Mouse (Mus musculus) forebrain, embryonic 11.5 days (tissue): ENCODE measurements around the gene Emsy. TPM values are rescaled to one million over a fixed set of nuclear protein-coding genes. Genes with fewer than 3 reads are reported as not detected.

Source experiments
- ATAC-seq: fragments of 200-750 bp; cut with Nextera tagmentation; replicated peaks from 2 replicates; pipeline ENCODE4 v1.8.0; 2017; ENCODE audit warnings: moderate TSS enrichment; ENCODE audit not compliant: low FRiP score
- DNase-seq: peaks from one replicate; pipeline ENCODE4 v3.0.0-alpha.2; 2017; ENCODE audit warnings: low spot score
- H3K27ac ChIP-seq: fragments of 300-500 bp; sonication (generic); 2 replicates; pipeline ENCODE4 v1.5.1; 2014; ENCODE audit warnings: low read depth, low read length
- H3K27me3 ChIP-seq: fragments of 300-500 bp; sonication (generic); 2 replicates; pipeline ENCODE4 v1.6.1; 2014; ENCODE audit warnings: mild to moderate bottlenecking, low read length, mixed read lengths; ENCODE audit not compliant: control insufficient read depth, insufficient read depth
- H3K36me3 ChIP-seq: fragments of 300-500 bp; sonication (generic); 2 replicates; pipeline ENCODE4 v1.6.1; 2014; ENCODE audit warnings: mild to moderate bottlenecking, low read length, moderate library complexity, mixed read lengths; ENCODE audit not compliant: control insufficient read depth, insufficient read depth
- H3K4me1 ChIP-seq: fragments of 300-500 bp; sonication (generic); replicated peaks from 2 replicates; pipeline ENCODE4 v1.6.1; 2014; ENCODE audit warnings: low read length, mixed read lengths; ENCODE audit not compliant: control insufficient read depth, insufficient read depth
- H3K4me2 ChIP-seq: fragments of 300-500 bp; sonication (generic); 2 replicates; pipeline ENCODE4 v1.6.1; 2014; ENCODE audit warnings: low read depth, mild to moderate bottlenecking, low read length, moderate library complexity, mixed read lengths; ENCODE audit not compliant: severe bottlenecking
- H3K4me3 ChIP-seq: fragments of 300-500 bp; sonication (generic); 2 replicates; pipeline ENCODE4 v1.5.1; 2014; ENCODE audit warnings: low read depth, low read length
- H3K9ac ChIP-seq: fragments of 300-500 bp; sonication (generic); 2 replicates; pipeline ENCODE4 v1.6.1; 2014; ENCODE audit warnings: low read length
- H3K9me3 ChIP-seq: fragments of 300-500 bp; sonication (generic); 2 replicates; pipeline ENCODE4 v1.6.1; 2016; ENCODE audit warnings: low read length, mixed read lengths; ENCODE audit not compliant: control insufficient read depth
- WGBS: fragments of 180-500 bp; shearing (Covaris S2); extraction: QIAGEN DNeasy Blood & Tissue Kit; methylation state at CpG from one replicate; pipeline ENCODE4 v1.1.7; 2014; 5-methylcytosine and 5-hydroxymethylcytosine counted together
- polyA plus RNA-seq: library from polyadenylated mRNA; unstranded; fragments of >200 nt; fragmentation: Nextera tagmentation; extraction: Ambion mirVana; gene quantifications from 2 replicates; pipeline ENCODE4 v1.2.1, GENCODE M21; 2014

Emsy gene
- polyA plus RNA-seq, 1 experiment from 2014 or later, result 67.5 TPM

DNA sequence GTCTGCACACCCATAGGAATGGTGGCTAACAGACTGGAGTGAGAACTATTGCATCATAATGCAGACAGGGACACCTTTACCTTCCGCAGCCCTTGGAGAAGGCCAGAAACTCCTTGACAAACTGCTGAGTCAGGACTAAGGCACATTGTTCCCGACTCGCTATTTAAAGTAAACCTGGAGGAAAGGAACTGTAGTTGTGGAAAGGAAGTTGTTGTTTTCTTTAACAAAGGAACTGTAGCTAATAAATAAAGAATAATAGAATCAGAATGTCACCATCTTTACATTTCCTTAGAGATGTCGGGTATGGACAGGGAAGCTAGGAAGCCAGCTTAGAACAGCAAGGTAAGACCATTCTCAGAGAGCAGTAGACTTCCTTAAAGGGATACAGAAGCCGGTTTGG lies 89.5 kb downstream of the Emsy start:
- H3K4me3 ChIP-seq, result no peak overlapping the region
- WGBS, result 56% methylated on average over 5 of the region's 5 CpGs
- H3K9ac ChIP-seq, result no peak overlapping the region
- H3K9me3 ChIP-seq, result no peaks in the 10 kb centered on the region
- H3K4me2 ChIP-seq, result no peak overlapping the region
- no peak for ATAC-seq
- no peaks in the 10 kb centered on the region for H3K36me3 ChIP-seq
- H3K27me3 ChIP-seq, result no peaks in the 10 kb centered on the region
- no peak overlapping the region for H3K27ac ChIP-seq
- H3K4me1 ChIP-seq, result no peaks in the 10 kb centered on the region
- no peak for DNase-seq

DNA sequence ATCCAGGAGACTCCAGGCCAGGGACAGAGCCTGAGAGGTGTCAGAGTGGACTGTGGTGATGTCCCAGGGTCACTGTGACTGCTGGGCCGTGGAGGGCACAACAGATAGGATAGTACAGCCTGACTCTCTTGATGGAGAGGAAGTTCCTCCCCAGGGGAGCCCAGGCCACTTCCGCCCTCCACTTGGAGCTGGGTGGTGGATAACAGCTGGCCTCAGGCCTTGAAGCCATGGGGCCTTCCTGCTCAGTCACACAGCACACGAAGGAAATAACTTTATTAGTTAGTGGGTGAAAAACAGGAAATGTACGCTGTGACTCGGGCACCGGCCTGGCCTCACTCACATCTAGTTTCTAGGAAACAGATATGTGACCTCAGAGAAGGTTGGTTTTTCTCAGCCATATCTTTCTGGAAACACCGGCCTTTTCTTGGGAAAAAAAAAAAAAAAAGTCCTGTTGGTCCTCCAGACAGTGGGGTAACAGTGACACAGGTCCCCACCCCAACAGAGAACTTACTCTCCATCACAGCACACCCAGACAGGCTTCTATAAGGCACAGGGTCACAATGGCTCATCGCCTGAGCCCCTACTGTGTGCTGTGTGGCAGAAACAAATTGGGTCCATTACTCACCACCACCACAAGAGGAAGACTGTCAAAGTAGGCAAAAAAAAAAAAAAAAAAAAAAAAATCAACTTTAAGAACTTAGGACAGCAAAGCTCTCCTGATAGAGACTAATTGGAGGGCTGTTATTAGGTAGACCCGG lies 91.8 kb downstream of the Emsy start:
- Histone ChIP-seq H3K27me3 (no peaks in the 10 kb centered on the region), H3K27ac (no peak overlapping the region)

DNA sequence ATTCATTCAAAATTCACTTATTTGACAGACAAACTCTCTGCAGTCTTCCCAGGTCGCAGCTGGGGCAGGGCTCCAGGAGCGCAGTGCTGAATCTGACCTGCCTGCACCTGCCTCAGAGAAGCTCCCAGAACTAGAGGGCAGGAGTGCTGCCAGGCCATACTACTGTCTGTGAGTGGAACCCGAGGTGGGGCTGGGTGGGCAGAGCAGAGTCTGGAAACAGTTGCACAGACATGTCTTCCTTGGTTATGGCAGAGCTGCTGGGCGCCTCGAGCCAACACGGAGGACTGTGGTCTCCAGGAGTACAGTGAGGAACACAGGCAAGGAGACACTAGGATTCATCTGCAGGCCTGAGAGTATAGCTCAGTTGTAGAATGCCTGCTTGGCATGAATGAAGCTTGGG lies 92.6 kb downstream of the Emsy start:
- no peak overlapping the region for H3K4me2 ChIP-seq
- H3K4me3 ChIP-seq, result no peak overlapping the region
- H3K36me3 ChIP-seq, result no peaks in the 10 kb centered on the region
- no peak overlapping the region for H3K9ac ChIP-seq
- no peak for ATAC-seq
- WGBS, result 91% methylated on average over 6 of the region's 6 CpGs
- no peaks in the 10 kb centered on the region for H3K9me3 ChIP-seq
- no peaks in the 10 kb centered on the region for H3K27me3 ChIP-seq
- no peak overlapping the region for H3K27ac ChIP-seq
- no peaks in the 10 kb centered on the region for H3K4me1 ChIP-seq
- no peak for DNase-seq

More for the DNA sequence above, 91.8 kb downstream of the Emsy start:
- Histone ChIP-seq H3K9ac (no peak overlapping the region), H3K36me3 (no peaks in the 10 kb centered on the region), H3K4me1 (no peaks in the 10 kb centered on the region), H3K9me3 (no peaks in the 10 kb centered on the region), H3K4me2 (no peak overlapping the region), H3K4me3 (no peak overlapping the region)
- ATAC-seq, result no peak
- 76% methylated on average over 9 of the region's 9 CpGs for WGBS
- DNase-seq, result no peak

GRCm38 (mm10) chr7:98562966-98563365 lies 93.6 kb downstream of the Emsy start:
- Histone ChIP-seq H3K4me2 (no peak overlapping the region), H3K4me1 (no peaks in the 10 kb centered on the region), H3K4me3 (no peak overlapping the region), H3K9me3 (no peaks in the 10 kb centered on the region), H3K9ac (no peak overlapping the region), H3K36me3 (no peaks in the 10 kb centered on the region), H3K27ac (no peak overlapping the region), H3K27me3 (no peaks in the 10 kb centered on the region)
- WGBS, result 76% methylated on average over 5 of the region's 5 CpGs
- ATAC-seq (no peak), DNase-seq (no peak)

DNA sequence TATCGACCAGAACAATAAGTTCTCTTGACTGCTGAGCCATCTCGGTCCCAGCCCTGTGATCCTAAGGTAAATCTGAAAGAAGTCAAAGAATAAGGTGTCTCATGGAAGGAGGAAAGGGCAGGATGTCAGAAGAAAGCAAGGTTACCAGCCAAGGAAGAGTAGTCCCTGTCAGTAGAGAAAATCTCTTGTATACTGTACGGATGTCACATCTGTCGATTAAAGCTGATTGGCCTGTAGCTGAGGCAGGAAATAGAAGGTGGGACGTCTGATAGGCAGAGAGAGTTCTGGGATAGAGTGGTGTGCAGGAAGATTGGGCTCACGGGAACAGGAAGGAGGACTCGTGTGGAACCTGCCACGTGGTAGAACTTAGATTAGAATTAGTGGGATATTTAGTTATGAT lies 94.4 kb downstream of the Emsy start:
- 87% methylated on average over 8 of the region's 8 CpGs for WGBS
- no peaks in the 10 kb centered on the region for H3K4me1 ChIP-seq
- no peak for DNase-seq

DNA sequence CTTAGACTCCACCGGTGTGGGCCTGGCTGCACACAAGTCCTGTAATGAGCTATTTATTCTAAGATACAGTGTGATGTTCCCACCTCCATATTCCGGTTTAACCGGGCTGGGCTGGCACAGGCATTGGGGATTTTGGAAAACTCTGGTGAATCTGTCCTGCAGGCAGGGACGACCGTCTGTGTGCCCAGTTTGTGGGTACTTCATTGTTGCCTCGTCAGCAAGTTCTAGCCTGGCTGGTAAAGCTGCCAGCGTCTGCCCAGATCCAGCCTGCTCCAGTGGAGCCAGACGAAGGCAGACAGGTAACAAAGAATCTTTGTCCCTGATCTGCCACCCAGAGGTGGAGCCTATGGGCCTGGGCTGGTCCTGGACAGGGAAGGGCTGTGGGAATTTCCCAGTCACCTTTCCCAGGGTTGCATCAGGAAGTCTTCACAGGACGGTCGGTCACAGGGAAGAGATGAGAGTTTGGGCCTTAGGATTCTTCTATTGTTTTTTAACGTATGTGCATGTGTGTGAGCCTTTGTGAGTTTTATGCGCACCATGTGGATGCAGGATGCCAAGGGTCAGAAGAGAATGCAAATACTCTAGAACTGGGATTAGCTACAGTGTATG lies 94.9 kb downstream of the Emsy start:
- no peaks in the 10 kb centered on the region for H3K4me1 ChIP-seq
- no peak for DNase-seq
- no peak for ATAC-seq
- H3K4me3 ChIP-seq, result no peak overlapping the region
- H3K27ac ChIP-seq, result no peak overlapping the region
- no peaks in the 10 kb centered on the region for H3K36me3 ChIP-seq
- WGBS, result 83% methylated on average over 12 of the region's 12 CpGs
- H3K4me2 ChIP-seq, result no peak overlapping the region
- no peak overlapping the region for H3K9ac ChIP-seq
- H3K9me3 ChIP-seq, result no peaks in the 10 kb centered on the region
- no peaks in the 10 kb centered on the region for H3K27me3 ChIP-seq

More for the DNA sequence above, 94.4 kb downstream of the Emsy start:
- no peak overlapping the region for H3K4me3 ChIP-seq
- ATAC-seq, result no peak
- no peaks in the 10 kb centered on the region for H3K27me3 ChIP-seq
- no peak overlapping the region for H3K9ac ChIP-seq
- H3K9me3 ChIP-seq, result no peaks in the 10 kb centered on the region
- no peak overlapping the region for H3K4me2 ChIP-seq
- no peak overlapping the region for H3K27ac ChIP-seq
- no peaks in the 10 kb centered on the region for H3K36me3 ChIP-seq

GRCm38 (mm10) chr7:98558128-98558921 lies 98.3 kb downstream of the Emsy start:
- Histone ChIP-seq H3K9me3 (no peaks in the 10 kb centered on the region), H3K27me3 (no peaks in the 10 kb centered on the region), H3K9ac (no peak overlapping the region), H3K4me3 (no peak overlapping the region), H3K27ac (no peak overlapping the region), H3K4me1 (no peaks in the 10 kb centered on the region), H3K36me3 (no peaks in the 10 kb centered on the region), H3K4me2 (no peak overlapping the region)
- WGBS, result 81% methylated on average over 9 of the region's 9 CpGs
- DNase-seq (no peak), ATAC-seq (no peak)

GRCm38 (mm10) chr7:98556767-98557394 lies 99.7 kb downstream of the Emsy start:
- H3K4me3 ChIP-seq, result no peak overlapping the region
- H3K36me3 ChIP-seq, result no peaks in the 10 kb centered on the region
- no peaks in the 10 kb centered on the region for H3K27me3 ChIP-seq
- H3K4me2 ChIP-seq, result no peak overlapping the region
- no peak overlapping the region for H3K27ac ChIP-seq
- no peaks in the 10 kb centered on the region for H3K4me1 ChIP-seq
- DNase-seq (no peak), ATAC-seq (no peak)
- H3K9me3 ChIP-seq, result no peaks in the 10 kb centered on the region
- no peak overlapping the region for H3K9ac ChIP-seq
- 86% methylated on average over 6 of the region's 6 CpGs for WGBS
